Mouse (Mus musculus): ENCODE measurements around the gene Sp1.

Sp1 gene

GRCm38 (mm10) chr15:102399229-102400221, 6.4 kb upstream of the Sp1 start:
- peak; percentile 70 to 72 for DNase-seq (ENCODE audit: low spot score in 2 of 2)

- DNase-seq (ENCODE audit: low spot score in 2 of 2), result no peak
Measured at GRCm38 (mm10) chr15:102400476-102401045, 5.4 kb upstream of the Sp1 start.

GRCm38 (mm10) chr15:102401278-102401677, 4.7 kb upstream of the Sp1 start:
- no peak for DNase-seq (ENCODE audit: low spot score in 2 of 2)

- no peak for DNase-seq (ENCODE audit: low spot score in 2 of 2)
Measured at GRCm38 (mm10) chr15:102402210-102402609, 3.7 kb upstream of the Sp1 start.

- peak in 1 of 2 experiments; percentile 20 for DNase-seq (ENCODE audit: low spot score in 2 of 2)
Measured at GRCm38 (mm10) chr15:102404608-102405488, 1.1 kb upstream of the Sp1 start.

- DNase-seq (ENCODE audit: low spot score in 2 of 2), result peak; percentile 83 to 84
Measured at GRCm38 (mm10) chr15:102406196-102406911, 411 bp downstream of the Sp1 start.

- no peak for DNase-seq (ENCODE audit: low spot score in 2 of 2)
Measured at GRCm38 (mm10) chr15:102406912-102407580, 1.1 kb downstream of the Sp1 start.

- DNase-seq (ENCODE audit: low spot score in 2 of 2), result peak; percentile 26 to 35
Measured at GRCm38 (mm10) chr15:102407681-102408557, 2.0 kb downstream of the Sp1 start.

- no peak for DNase-seq (ENCODE audit: low spot score in 2 of 2)
Measured at GRCm38 (mm10) chr15:102408558-102409130, 2.7 kb downstream of the Sp1 start.

- no peak for DNase-seq (ENCODE audit: low spot score in 2 of 2)
Measured at GRCm38 (mm10) chr15:102409286-102409685, 3.3 kb downstream of the Sp1 start.

GRCm38 (mm10) chr15:102411077-102411476, 5.1 kb downstream of the Sp1 start:
- no peak for DNase-seq (ENCODE audit: low spot score in 2 of 2)

GRCm38 (mm10) chr15:102413687-102414086, 7.7 kb downstream of the Sp1 start:
- no peak for DNase-seq (ENCODE audit: low spot score in 2 of 2)

GRCm38 (mm10) chr15:102417524-102417923, 11.6 kb downstream of the Sp1 start:
- DNase-seq (ENCODE audit: low spot score in 2 of 2), result no peak

- no peak for DNase-seq (ENCODE audit: low spot score in 2 of 2)
Measured at GRCm38 (mm10) chr15:102420986-102421385, 15.0 kb downstream of the Sp1 start.

- peak in 1 of 2 experiments; percentile 49 for DNase-seq (ENCODE audit: low spot score in 2 of 2)
Measured at GRCm38 (mm10) chr15:102421437-102421836, 15.5 kb downstream of the Sp1 start.

GRCm38 (mm10) chr15:102423602-102424240, 17.8 kb downstream of the Sp1 start:
- no peak for DNase-seq (ENCODE audit: low spot score in 2 of 2)

- no peak for DNase-seq (ENCODE audit: low spot score in 2 of 2)
Measured at GRCm38 (mm10) chr15:102424657-102425056, 18.7 kb downstream of the Sp1 start.

- DNase-seq (ENCODE audit: low spot score in 2 of 2), result no peak
Measured at GRCm38 (mm10) chr15:102426963-102427362, 21.0 kb downstream of the Sp1 start.

GRCm38 (mm10) chr15:102432046-102432445, 26.1 kb downstream of the Sp1 start:
- no peak for DNase-seq (ENCODE audit: low spot score in 2 of 2)
